Mouse (Mus musculus) liver, embryonic 16.5 days (tissue): ENCODE results near the gene Tmem247. TPM values are rescaled to one million over a fixed set of nuclear protein-coding genes. Genes with fewer than 3 reads are reported as not detected.

Source experiments
- ATAC-seq: fragments of 200-750 bp; cut with Nextera tagmentation; 2 replicates; pipeline ENCODE4 v1.8.0; 2017; ENCODE audit warnings: low read depth, mild to moderate bottlenecking, moderate number of reproducible peaks, moderate library complexity
- H3K27ac ChIP-seq: fragments of 300-500 bp; sonication (generic); 2 replicates; pipeline ENCODE4 v1.5.1; 2014; ENCODE audit warnings: mild to moderate bottlenecking, low read length
- H3K27me3 ChIP-seq: fragments of 300-500 bp; sonication (generic); 2 replicates; pipeline ENCODE4 v1.6.1; 2014; ENCODE audit warnings: low read depth, low read length, mixed read lengths; ENCODE audit not compliant: control insufficient read depth, insufficient read depth
- H3K36me3 ChIP-seq: fragments of 300-500 bp; sonication (generic); 2 replicates; pipeline ENCODE4 v1.6.1; 2014; ENCODE audit warnings: mild to moderate bottlenecking; ENCODE audit not compliant: control insufficient read depth, insufficient read depth
- H3K4me1 ChIP-seq: fragments of 300-500 bp; sonication (generic); 2 replicates; pipeline ENCODE4 v1.6.1; 2014; ENCODE audit warnings: low read depth, low read length, mixed read lengths; ENCODE audit not compliant: control insufficient read depth
- H3K4me2 ChIP-seq: fragments of 300-500 bp; sonication (generic); 2 replicates; pipeline ENCODE4 v1.6.1; 2014; ENCODE audit warnings: low read depth, low read length, mixed read lengths
- H3K4me3 ChIP-seq: fragments of 300-500 bp; sonication (generic); 2 replicates; pipeline ENCODE4 v1.5.1; 2014; ENCODE audit warnings: low read depth, mild to moderate bottlenecking, low read length
- H3K9ac ChIP-seq: fragments of 300-500 bp; sonication (generic); 2 replicates; pipeline ENCODE4 v1.6.1; 2014; ENCODE audit warnings: low read depth, low read length
- H3K9me3 ChIP-seq: fragments of 300-500 bp; sonication (generic); replicated peaks from 2 replicates; pipeline ENCODE4 v1.6.1; 2016; ENCODE audit warnings: low read length; ENCODE audit not compliant: control insufficient read depth
- WGBS: fragments of 180-500 bp; shearing (Covaris S2); extraction: QIAGEN DNeasy Blood & Tissue Kit; methylation state at CpG from one replicate; pipeline ENCODE4 v1.1.7; 2014; ENCODE audit not compliant: insufficient replicate concordance; 5-methylcytosine and 5-hydroxymethylcytosine counted together
- polyA plus RNA-seq: library from polyadenylated mRNA; unstranded; fragments of >200 nt; fragmentation: Nextera tagmentation; extraction: Ambion mirVana; gene quantifications from 2 replicates; pipeline ENCODE4 v1.2.1, GENCODE M21; 2015

Tmem247 gene
- polyA plus RNA-seq, 1 experiment from 2014 or later, result not detected

- H3K4me1 ChIP-seq, result peaks cover 2% of the 10 kb centered on the region; the same call in 1 of the 2 replicates
- H3K9ac ChIP-seq, result no peak overlapping the region
- H3K4me3 ChIP-seq, result no peak overlapping the region
- ATAC-seq, result no peak
- no peak overlapping the region for H3K27ac ChIP-seq
- 40% methylated on average over 5 of the region's 5 CpGs for WGBS
- no peaks in the 10 kb centered on the region for H3K36me3 ChIP-seq
- H3K9me3 ChIP-seq, result no peaks in the 10 kb centered on the region
- H3K27me3 ChIP-seq, result no peaks in the 10 kb centered on the region
- no peak overlapping the region for H3K4me2 ChIP-seq
Measured at GRCm38 (mm10) chr17:86899821-86900220, 17.3 kb upstream of the Tmem247 start.

GRCm38 (mm10) chr17:86900564-86900963 is 16.6 kb upstream of the Tmem247 start:
- Histone ChIP-seq H3K4me1 (peaks cover 2% of the 10 kb centered on the region; the same call in 1 of the 2 replicates), H3K36me3 (no peaks in the 10 kb centered on the region), H3K4me3 (no peak overlapping the region), H3K9ac (no peak overlapping the region), H3K9me3 (no peaks in the 10 kb centered on the region), H3K27me3 (no peaks in the 10 kb centered on the region), H3K4me2 (no peak overlapping the region), H3K27ac (no peak overlapping the region)
- ATAC-seq, result no peak
- WGBS, result 61% methylated on average over 5 of the region's 5 CpGs

- H3K9me3 ChIP-seq, result no peaks in the 10 kb centered on the region
- no peak overlapping the region for H3K4me2 ChIP-seq
- no peak overlapping the region for H3K9ac ChIP-seq
- no peak overlapping the region for H3K27ac ChIP-seq
- H3K27me3 ChIP-seq, result no peaks in the 10 kb centered on the region
- H3K36me3 ChIP-seq, result no peaks in the 10 kb centered on the region
- 72% methylated on average over 14 of the region's 14 CpGs for WGBS
- ATAC-seq, result no peak
- no peak overlapping the region for H3K4me3 ChIP-seq
- peaks cover 2% of the 10 kb centered on the region; the same call in 1 of the 2 replicates for H3K4me1 ChIP-seq
Measured at GRCm38 (mm10) chr17:86902399-86903067, 14.6 kb upstream of the Tmem247 start.

GRCm38 (mm10) chr17:86903596-86903995 is 13.6 kb upstream of the Tmem247 start:
- H3K9me3 ChIP-seq, result no peaks in the 10 kb centered on the region
- H3K4me1 ChIP-seq, result peaks cover 2% of the 10 kb centered on the region; the same call in 1 of the 2 replicates
- ATAC-seq, result no peak
- no peak overlapping the region for H3K9ac ChIP-seq
- no peak overlapping the region for H3K27ac ChIP-seq
- H3K36me3 ChIP-seq, result no peaks in the 10 kb centered on the region
- no peak overlapping the region for H3K4me3 ChIP-seq
- no peak overlapping the region for H3K4me2 ChIP-seq
- 7% methylated on average over 7 of the region's 7 CpGs for WGBS
- H3K27me3 ChIP-seq, result no peaks in the 10 kb centered on the region

GRCm38 (mm10) chr17:86904206-86904605 is 12.9 kb upstream of the Tmem247 start:
- Histone ChIP-seq H3K27ac (no peak overlapping the region), H3K4me3 (no peak overlapping the region), H3K27me3 (no peaks in the 10 kb centered on the region), H3K4me1 (peaks cover 2% of the 10 kb centered on the region; the same call in 1 of the 2 replicates), H3K36me3 (no peaks in the 10 kb centered on the region), H3K4me2 (no peak overlapping the region), H3K9me3 (no peaks in the 10 kb centered on the region), H3K9ac (no peak overlapping the region)
- WGBS, result 15% methylated on average over 3 of the region's 3 CpGs
- no peak for ATAC-seq

GRCm38 (mm10) chr17:86905297-86906135 is 11.6 kb upstream of the Tmem247 start:
- WGBS, result 33% methylated on average over 19 of the region's 19 CpGs
- no peaks in the 10 kb centered on the region for H3K36me3 ChIP-seq
- no peaks in the 10 kb centered on the region for H3K27me3 ChIP-seq
- H3K9ac ChIP-seq, result no peak overlapping the region
- no peak overlapping the region for H3K27ac ChIP-seq
- H3K9me3 ChIP-seq, result no peaks in the 10 kb centered on the region
- no peak overlapping the region for H3K4me2 ChIP-seq
- peaks cover 2% of the 10 kb centered on the region; the same call in 1 of the 2 replicates for H3K4me1 ChIP-seq
- H3K4me3 ChIP-seq, result no peak overlapping the region
- ATAC-seq, result peak; percentile 69

- 2% methylated on average over 9 of the region's 9 CpGs for WGBS
- no peak overlapping the region for H3K4me2 ChIP-seq
- no peaks in the 10 kb centered on the region for H3K36me3 ChIP-seq
- H3K4me1 ChIP-seq, result peaks cover 2% of the 10 kb centered on the region; the same call in 1 of the 2 replicates
- no peak overlapping the region for H3K9ac ChIP-seq
- H3K9me3 ChIP-seq, result no peaks in the 10 kb centered on the region
- no peaks in the 10 kb centered on the region for H3K27me3 ChIP-seq
- no peak for ATAC-seq
- no peak overlapping the region for H3K4me3 ChIP-seq
- H3K27ac ChIP-seq, result no peak overlapping the region
Measured at GRCm38 (mm10) chr17:86906136-86906461, 11.0 kb upstream of the Tmem247 start.

- Histone ChIP-seq H3K9ac (no peak overlapping the region), H3K4me2 (no peak overlapping the region), H3K4me3 (no peak overlapping the region), H3K27me3 (no peaks in the 10 kb centered on the region), H3K36me3 (no peaks in the 10 kb centered on the region), H3K4me1 (peaks cover 2% of the 10 kb centered on the region; the same call in 1 of the 2 replicates), H3K27ac (no peak overlapping the region), H3K9me3 (no peaks in the 10 kb centered on the region)
- ATAC-seq, result no peak
- 19% methylated on average over 6 of the region's 6 CpGs for WGBS
Measured at GRCm38 (mm10) chr17:86906601-86907000, 10.5 kb upstream of the Tmem247 start.

- no peaks in the 10 kb centered on the region for H3K36me3 ChIP-seq
- no peak overlapping the region for H3K9ac ChIP-seq
- peaks cover 2% of the 10 kb centered on the region for H3K4me1 ChIP-seq
- WGBS, result 82% methylated on average over 3 of the region's 3 CpGs
- no peak overlapping the region for H3K27ac ChIP-seq
- no peak overlapping the region for H3K4me3 ChIP-seq
- ATAC-seq, result no peak
- H3K4me2 ChIP-seq, result no peak overlapping the region
- no peaks in the 10 kb centered on the region for H3K27me3 ChIP-seq
- no peaks in the 10 kb centered on the region for H3K9me3 ChIP-seq
Measured at GRCm38 (mm10) chr17:86907092-86907491, 10.1 kb upstream of the Tmem247 start.
